ENCODE assay signal across 25 mouse cellular contexts in genomic region chr7:67468180-67468579, GRCm38 (mm10).
DNase-seq lines count a peak whose midpoint lies in the region; ATAC-seq and TF ChIP-seq lines count a peak whose summit lies in the region.
"Had no signal": no experiment of that assay in that cellular context is flagged by ENCODE, and none has a peak within 500 bp of the region (broad histone marks: within the 10 kb centered on the region; RNA-seq: fewer than 3 reads in every experiment).

No protein-coding gene starts in this region.

- H3K27me3 ChIP-seq in forebrain, embryonic 10.5 days (ENCODE audit: poor library complexity, severe bottlenecking), result peaks cover 36% of the 10 kb centered on the region
- no peaks in the 10 kb centered on the region for H3K27me3 ChIP-seq in forebrain, embryonic 11.5 days (ENCODE audit: control insufficient read depth, insufficient read depth, low read length)
- H3K27me3 ChIP-seq in hindbrain, embryonic 14.5 days (ENCODE audit: control insufficient read depth, insufficient read depth, low read length), result no peaks in the 10 kb centered on the region
- H3K27me3 ChIP-seq in hindbrain, postnatal 0 days (ENCODE audit: insufficient read depth, low read length), result no peaks in the 10 kb centered on the region
- no peaks in the 10 kb centered on the region for H3K27me3 ChIP-seq in forebrain, embryonic 15.5 days
- H3K27me3 ChIP-seq: embryonic facial prominence, embryonic 12.5 days; Patski; stomach, embryonic 15.5 days had no signal

- DNase-seq in forebrain, embryonic 10.5 days (ENCODE audit: extremely low spot score, low spot score), result no peak
- no peak for DNase-seq in forebrain, embryonic 11.5 days (ENCODE audit: low spot score)
- DNase-seq in hindbrain, embryonic 14.5 days (ENCODE audit: low spot score), result no peak
- DNase-seq in hindbrain, postnatal 0 days (ENCODE audit: low spot score), result no peak
- DNase-seq in brain, adult 2 months (ENCODE audit: low read depth, low spot score), result peak; percentile 61
- no peak for DNase-seq in embryo, embryonic 10.5 days (ENCODE audit: low spot score)
- DNase-seq: adrenal gland, postnatal 10 days; cerebellum, postnatal 36 days; embryo, embryonic 11 days; gastrocnemius, postnatal 10 days; heart, postnatal 14 days; kidney, postnatal 14 days; liver; lung, adult 2 months; lung, postnatal 10 days; retina, postnatal 1 day; right cerebral cortex, postnatal 14 days had no signal

- 91% methylated on average over 3 of the region's 3 CpGs for WGBS in forebrain, embryonic 10.5 days
- WGBS in forebrain, embryonic 11.5 days, result 82% methylated on average over 3 of the region's 3 CpGs
- 65% methylated on average over 3 of the region's 3 CpGs for WGBS in hindbrain, embryonic 14.5 days
- WGBS in hindbrain, postnatal 0 days, result 52% methylated on average over 3 of the region's 3 CpGs
- 40% methylated on average over 3 of the region's 3 CpGs for WGBS in forebrain, embryonic 15.5 days

- no peaks in the 10 kb centered on the region for H3K9me3 ChIP-seq in forebrain, embryonic 10.5 days
- no peaks in the 10 kb centered on the region for H3K9me3 ChIP-seq in forebrain, embryonic 11.5 days (ENCODE audit: control insufficient read depth, low read length)
- H3K9me3 ChIP-seq in hindbrain, embryonic 14.5 days (ENCODE audit: control insufficient read depth, low read length), result no peaks in the 10 kb centered on the region
- no peaks in the 10 kb centered on the region for H3K9me3 ChIP-seq in hindbrain, postnatal 0 days (ENCODE audit: low read length)
- no peaks in the 10 kb centered on the region for H3K9me3 ChIP-seq in forebrain, embryonic 15.5 days
- H3K9me3 ChIP-seq: embryonic facial prominence, embryonic 12.5 days; stomach, embryonic 15.5 days had no signal

- no peaks in the 10 kb centered on the region for H3K36me3 ChIP-seq in forebrain, embryonic 10.5 days (replicated peaks)
- H3K36me3 ChIP-seq in forebrain, embryonic 11.5 days (ENCODE audit: control insufficient read depth, insufficient read depth, low read length), result no peaks in the 10 kb centered on the region
- H3K36me3 ChIP-seq in hindbrain, embryonic 14.5 days (replicated peaks; ENCODE audit: control insufficient read depth, insufficient read depth), result no peaks in the 10 kb centered on the region
- H3K36me3 ChIP-seq in hindbrain, postnatal 0 days (ENCODE audit: insufficient read depth, low read length), result no peaks in the 10 kb centered on the region
- no peaks in the 10 kb centered on the region for H3K36me3 ChIP-seq in forebrain, embryonic 15.5 days
- H3K36me3 ChIP-seq: embryonic facial prominence, embryonic 12.5 days; stomach, embryonic 15.5 days had no signal

- H3K4me3 ChIP-seq in forebrain, embryonic 10.5 days, result no peak overlapping the region
- H3K4me3 ChIP-seq in forebrain, embryonic 11.5 days (ENCODE audit: low read depth, low read length), result no peak overlapping the region
- no peak overlapping the region for H3K4me3 ChIP-seq in hindbrain, embryonic 14.5 days (replicated peaks; ENCODE audit: low read length)
- no peak overlapping the region for H3K4me3 ChIP-seq in hindbrain, postnatal 0 days (ENCODE audit: low read length)
- no peak overlapping the region for H3K4me3 ChIP-seq in forebrain, embryonic 15.5 days
- H3K4me3 ChIP-seq: embryonic facial prominence, embryonic 12.5 days; myocyte; stomach, embryonic 15.5 days had no signal

- no peak overlapping the region for H3K4me2 ChIP-seq in forebrain, embryonic 11.5 days (ENCODE audit: low read depth, low read length, severe bottlenecking)
- no peak overlapping the region for H3K4me2 ChIP-seq in hindbrain, embryonic 14.5 days (replicated peaks)
- H3K4me2 ChIP-seq in hindbrain, postnatal 0 days (ENCODE audit: low read depth, low read length), result no peak overlapping the region
- no peak overlapping the region for H3K4me2 ChIP-seq in forebrain, embryonic 15.5 days (replicated peaks)
- H3K4me2 ChIP-seq: embryonic facial prominence, embryonic 12.5 days; stomach, embryonic 15.5 days had no signal

- TF ChIP-seq CTCF in hindbrain, postnatal 0 days (IDR thresholded peaks at IDR 0.05; ENCODE audit: low read depth), result no peak

- ATAC-seq in forebrain, embryonic 11.5 days (replicated peaks; ENCODE audit: low FRiP score), result no peak
- ATAC-seq in hindbrain, embryonic 14.5 days (ENCODE audit: low FRiP score), result no peak
- no peak for ATAC-seq in hindbrain, postnatal 0 days
- ATAC-seq in forebrain, embryonic 15.5 days (replicated peaks), result no peak
- ATAC-seq: intestine, postnatal 0 days; Patski had no signal

- H3K4me1 ChIP-seq in forebrain, embryonic 10.5 days, result peaks cover 33% of the 10 kb centered on the region
- H3K4me1 ChIP-seq in forebrain, embryonic 11.5 days (replicated peaks; ENCODE audit: control insufficient read depth, insufficient read depth, low read length), result peaks cover 8% of the 10 kb centered on the region
- peaks cover 8% of the 10 kb centered on the region for H3K4me1 ChIP-seq in hindbrain, embryonic 14.5 days (replicated peaks; ENCODE audit: control insufficient read depth, insufficient read depth, low read length)
- 0 out of 2 replicates have a peak, but pooled peaks cover 4% of the 10 kb centered on the region for H3K4me1 ChIP-seq in hindbrain, postnatal 0 days (ENCODE audit: insufficient read depth, low read length)
- H3K4me1 ChIP-seq in forebrain, embryonic 15.5 days, result peaks cover 21% of the 10 kb centered on the region
- H3K4me1 ChIP-seq: embryonic facial prominence, embryonic 12.5 days had no signal

- peak overlapping the region; percentile 48; the same call in 1 of the 2 replicates for H3K27ac ChIP-seq in forebrain, embryonic 10.5 days
- H3K27ac ChIP-seq in forebrain, embryonic 11.5 days (ENCODE audit: low read depth, low read length), result no peak overlapping the region
- peak overlapping the region; percentile 49; the same call in 1 of the 2 replicates for H3K27ac ChIP-seq in hindbrain, embryonic 14.5 days
- no peak overlapping the region for H3K27ac ChIP-seq in hindbrain, postnatal 0 days
- peak overlapping the region; percentile 80 for H3K27ac ChIP-seq in forebrain, embryonic 15.5 days (replicated peaks)
- H3K27ac ChIP-seq: embryonic facial prominence, embryonic 12.5 days; liver, embryonic 14.5 days; macrophage; stomach, embryonic 15.5 days had no signal

- H3K9ac ChIP-seq in forebrain, embryonic 11.5 days (ENCODE audit: low read length), result no peak overlapping the region
- no peak overlapping the region for H3K9ac ChIP-seq in hindbrain, embryonic 14.5 days
- no peak overlapping the region for H3K9ac ChIP-seq in hindbrain, postnatal 0 days (replicated peaks; ENCODE audit: low read length)
- no peak overlapping the region for H3K9ac ChIP-seq in forebrain, embryonic 15.5 days (replicated peaks)
- H3K9ac ChIP-seq: embryonic facial prominence, embryonic 12.5 days; liver, embryonic 14.5 days; stomach, embryonic 15.5 days had no signal

Comparison
In these comparisons a context has a peak if more than half of its experiments do, and no peak if none do; other contexts are left out.
1. H3K27ac ChIP-seq: peak in forebrain, embryonic 10.5 days (single experiment), hindbrain, embryonic 14.5 days (single experiment) and forebrain, embryonic 15.5 days (single experiment); none in forebrain, embryonic 11.5 days (single experiment) and hindbrain, postnatal 0 days (single experiment).